Mouse (Mus musculus) thymus, adult 2 months (tissue): ENCODE measurements around the gene Evl.

ENCODE experiments used
- CTCF ChIP-seq: fragments of 200-500 bp; IDR thresholded peaks from 2 replicates; pipeline ENCODE4 v1.5.1; 2012; ENCODE audit warnings: mild to moderate bottlenecking, control low read depth, low read length, moderate library complexity, borderline replicate concordance; ENCODE audit not compliant: control insufficient read depth, poor library complexity, insufficient read depth; ENCODE audit errors: extremely low read depth
- POLR2A ChIP-seq: fragments of 200-500 bp; IDR thresholded peaks from 2 replicates; pipeline ENCODE4 v1.6.1; 2012; ENCODE audit warnings: mild to moderate bottlenecking, low read length, control low read depth, moderate library complexity; ENCODE audit not compliant: control insufficient read depth, poor library complexity, insufficient read depth; ENCODE audit errors: extremely low read depth

DNA sequence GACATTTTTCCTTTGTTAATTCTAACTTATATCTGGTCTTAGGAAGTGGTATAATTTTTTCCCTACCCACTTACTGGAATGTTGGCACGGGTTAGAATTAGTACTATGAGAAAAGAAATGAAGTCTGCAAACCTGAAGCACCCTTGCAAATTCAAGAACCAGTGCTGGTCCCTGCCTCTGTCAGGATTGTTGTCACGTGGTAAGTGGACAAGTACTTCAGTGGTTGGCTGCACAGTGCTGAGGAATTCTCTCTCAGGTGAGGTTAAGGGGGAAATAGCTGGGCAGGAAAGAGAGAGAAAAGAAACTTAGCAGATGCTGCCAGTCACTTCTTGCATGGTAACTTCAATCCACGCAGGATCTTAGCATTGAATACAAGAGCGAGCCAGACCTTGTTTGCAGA is 55.7 kb downstream of the Evl start:
- TF ChIP-seq CTCF (no peak), POLR2A (no peak)
